Mouse (Mus musculus) kidney, postnatal 10 days (tissue): ENCODE measurements around the gene Cpvl.
A peak's percentile ranks its signal among the peaks of the same experiment; 100 is the strongest.

Experiments used
- DNase-seq: peaks from one replicate; pipeline ENCODE4 v3.0.0; 2021; ENCODE audit warnings: mixed read lengths

Gene Cpvl

GRCm38 (mm10) chr6:53971729-53972128, 6.7 kb downstream of the Cpvl start:
- DNase-seq: peak; percentile 57

DNA sequence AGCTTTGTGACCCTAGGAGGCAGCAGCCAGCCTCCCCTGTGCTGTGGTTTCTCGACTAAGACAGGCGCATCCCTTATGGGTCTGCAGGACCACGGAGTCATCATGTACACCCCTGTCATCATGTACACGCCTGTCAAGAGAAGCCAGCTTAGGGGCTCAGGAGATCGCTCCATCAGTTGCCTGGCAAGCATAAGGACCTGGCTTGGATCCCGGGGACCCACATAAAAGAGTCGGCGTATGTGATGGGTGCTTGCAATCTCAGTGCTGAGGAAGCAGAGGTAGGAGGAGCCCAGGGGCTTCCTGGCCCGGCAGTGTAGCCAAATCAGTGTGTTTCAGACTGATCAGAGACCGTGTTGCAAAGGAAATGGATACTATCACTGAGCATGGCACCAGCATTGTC, 9.4 kb downstream of the Cpvl start:
- no peak for DNase-seq

DNA sequence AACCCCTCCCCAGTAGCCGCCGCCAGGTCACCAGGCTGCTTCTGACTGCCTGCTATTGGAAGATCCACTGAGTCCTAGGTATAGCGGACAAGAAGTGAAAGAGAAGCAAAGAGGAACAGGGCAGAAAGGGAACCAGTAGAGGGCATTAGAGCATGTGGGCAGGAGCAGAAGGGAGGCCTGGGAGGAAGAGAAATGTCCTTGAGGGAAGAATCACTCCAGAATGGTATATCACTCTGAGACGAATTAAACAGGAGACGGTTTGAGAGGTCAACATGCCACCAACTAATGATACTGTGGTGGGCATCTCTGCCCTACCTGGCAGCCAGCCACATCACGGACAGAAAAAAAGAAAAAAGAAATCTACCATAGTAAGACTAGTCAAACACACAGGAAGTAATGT, 9.9 kb downstream of the Cpvl start:
- no peak for DNase-seq

DNA sequence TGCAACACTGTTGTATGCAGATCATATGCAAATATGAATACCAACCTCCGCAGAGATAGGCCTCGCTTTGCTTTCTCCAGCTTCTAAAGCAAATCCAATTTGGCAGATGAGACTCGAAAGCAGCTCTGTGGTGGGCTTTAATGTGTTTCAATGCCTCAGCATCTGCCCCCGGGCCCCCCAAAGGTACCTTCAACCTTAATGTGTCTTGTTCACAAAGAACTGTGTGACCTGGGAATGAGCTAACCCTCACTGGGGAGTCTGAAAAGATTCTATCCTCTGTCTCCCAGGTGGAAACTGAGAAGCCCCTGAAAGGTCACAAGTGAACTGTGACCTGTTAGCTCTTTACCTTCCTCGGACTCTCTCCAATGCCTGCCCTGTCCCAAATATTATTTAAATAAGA, 11.9 kb downstream of the Cpvl start:
- DNase-seq: no peak

GRCm38 (mm10) chr6:53965900-53966299, 12.6 kb downstream of the Cpvl start:
- no peak for DNase-seq

DNA sequence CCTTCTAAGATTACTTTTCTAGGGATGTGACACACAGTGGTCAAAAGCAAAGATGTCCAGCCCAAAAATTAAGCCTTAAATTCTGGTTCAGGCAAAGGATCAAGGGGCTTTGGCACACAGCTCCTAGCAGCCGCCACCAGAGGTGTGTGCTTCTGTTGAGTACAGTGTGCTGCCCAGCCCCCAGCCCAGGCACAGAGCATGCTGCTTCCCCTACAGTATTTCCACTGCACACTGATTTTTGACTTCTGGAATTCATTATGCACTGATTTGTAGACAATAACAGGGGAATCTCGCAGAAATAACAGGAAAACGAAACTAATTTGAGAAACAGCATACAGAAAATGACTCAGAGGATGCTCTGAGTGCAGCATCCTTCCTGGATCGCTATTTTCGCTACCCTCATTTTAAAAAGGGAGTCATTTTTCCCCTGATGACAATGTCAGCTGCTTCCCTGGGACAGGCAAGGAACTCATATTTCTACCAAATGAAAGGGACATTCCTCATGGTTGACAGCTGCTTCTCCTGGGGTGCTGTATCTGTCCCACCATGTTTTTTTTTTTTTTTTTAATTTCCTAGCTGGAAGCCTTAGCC, 14.5 kb downstream of the Cpvl start:
- DNase-seq: peak; percentile 67

DNA sequence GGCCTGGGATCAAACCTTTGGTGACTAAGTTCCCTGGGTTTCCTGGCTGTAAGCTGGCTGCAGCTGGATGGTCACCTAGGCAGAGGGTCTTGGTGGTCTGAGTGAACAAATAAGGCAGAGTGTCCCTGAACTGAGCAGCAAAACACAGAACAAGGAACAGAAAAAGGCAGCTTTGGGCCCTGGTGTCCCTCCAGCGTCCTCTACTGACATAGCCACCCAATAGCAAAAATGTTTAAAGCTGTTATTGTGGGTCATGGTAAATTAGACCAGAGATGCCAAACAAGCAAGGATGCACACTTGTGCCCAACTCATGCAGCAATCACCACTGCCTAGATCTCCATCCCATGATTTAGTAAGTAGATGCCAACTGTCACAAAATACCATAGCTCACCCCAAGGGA, 16.5 kb downstream of the Cpvl start:
- no peak for DNase-seq

GRCm38 (mm10) chr6:53959826-53960225, 18.6 kb downstream of the Cpvl start:
- DNase-seq: no peak

DNA sequence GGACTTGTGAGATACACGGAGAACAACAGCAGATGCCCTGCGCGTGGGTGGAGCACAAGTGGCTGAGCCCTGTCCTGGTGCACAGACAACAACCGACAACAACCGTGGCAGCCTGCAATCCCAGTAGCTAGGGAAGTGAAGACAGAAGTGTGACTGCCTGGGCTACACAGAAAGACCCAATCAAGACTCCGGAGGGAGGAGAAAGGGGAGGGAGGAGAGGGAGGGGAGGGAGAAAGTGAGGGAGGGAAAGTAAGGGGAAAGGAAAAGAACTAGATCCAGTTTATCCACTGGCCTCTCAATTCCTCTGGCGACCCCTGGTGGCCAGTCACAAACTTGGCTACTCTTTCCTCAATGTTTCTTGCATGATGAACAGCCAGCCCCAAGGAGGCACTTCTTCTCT, 20.1 kb downstream of the Cpvl start:
- DNase-seq: peak; percentile 92

GRCm38 (mm10) chr6:53956513-53956912, 22.0 kb downstream of the Cpvl start:
- DNase-seq: peak; percentile 46

- no peak for DNase-seq
Measured at GRCm38 (mm10) chr6:53955846-53956245, 22.6 kb downstream of the Cpvl start.

GRCm38 (mm10) chr6:53955271-53955670, 23.2 kb downstream of the Cpvl start:
- DNase-seq: no peak

- DNase-seq: peak; percentile 85
Measured at GRCm38 (mm10) chr6:53954106-53954505, 24.4 kb downstream of the Cpvl start.

DNA sequence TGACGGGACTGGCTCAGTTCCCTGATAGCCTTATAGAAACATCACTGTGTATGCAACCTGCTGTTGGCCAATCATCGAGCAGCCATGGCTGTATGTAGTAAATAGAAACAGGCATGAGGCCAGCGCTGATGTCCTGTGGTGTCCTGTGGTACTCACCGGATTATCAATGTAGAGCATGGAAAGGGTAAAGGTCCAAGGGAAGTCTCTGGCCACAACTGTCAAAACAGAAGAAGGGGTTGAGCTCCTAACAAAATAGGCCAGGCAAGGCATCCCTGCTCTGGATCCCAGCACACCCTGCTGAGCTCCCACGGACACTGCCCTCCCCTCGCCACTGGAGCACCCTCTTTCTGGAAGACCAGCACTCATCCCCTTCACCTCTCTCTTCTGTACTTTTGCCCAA, 25.1 kb downstream of the Cpvl start:
- DNase-seq: no peak

DNA sequence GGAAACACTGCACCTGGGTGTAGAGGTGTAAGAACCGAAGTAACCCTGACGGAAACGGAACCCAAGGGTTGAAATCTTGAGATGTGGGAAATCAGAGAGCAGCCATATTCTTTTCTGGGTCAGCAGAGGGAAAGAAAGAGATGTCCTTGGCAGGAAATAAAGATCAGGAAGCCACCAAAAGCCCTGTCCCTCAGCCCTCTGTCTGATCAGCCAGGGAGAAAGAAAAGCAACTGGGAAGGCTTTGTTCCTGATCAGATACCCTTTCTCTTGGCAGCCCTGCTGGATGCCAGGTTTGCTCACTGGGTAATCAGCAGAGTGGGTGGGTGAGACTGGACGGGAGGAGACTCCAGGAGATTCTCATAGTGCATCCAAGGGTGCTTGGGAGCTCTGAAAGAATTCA, 27.1 kb downstream of the Cpvl start:
- DNase-seq: peak; percentile 37

- DNase-seq: peak; percentile 80
Measured at GRCm38 (mm10) chr6:53950876-53951275, 27.6 kb downstream of the Cpvl start.

- DNase-seq: peak; percentile 45
Measured at GRCm38 (mm10) chr6:53948388-53949035, 30.0 kb downstream of the Cpvl start.

GRCm38 (mm10) chr6:53944887-53945286, 33.6 kb downstream of the Cpvl start:
- DNase-seq: no peak

- DNase-seq: no peak
Measured at GRCm38 (mm10) chr6:53944417-53944816, 34.1 kb downstream of the Cpvl start.

DNA sequence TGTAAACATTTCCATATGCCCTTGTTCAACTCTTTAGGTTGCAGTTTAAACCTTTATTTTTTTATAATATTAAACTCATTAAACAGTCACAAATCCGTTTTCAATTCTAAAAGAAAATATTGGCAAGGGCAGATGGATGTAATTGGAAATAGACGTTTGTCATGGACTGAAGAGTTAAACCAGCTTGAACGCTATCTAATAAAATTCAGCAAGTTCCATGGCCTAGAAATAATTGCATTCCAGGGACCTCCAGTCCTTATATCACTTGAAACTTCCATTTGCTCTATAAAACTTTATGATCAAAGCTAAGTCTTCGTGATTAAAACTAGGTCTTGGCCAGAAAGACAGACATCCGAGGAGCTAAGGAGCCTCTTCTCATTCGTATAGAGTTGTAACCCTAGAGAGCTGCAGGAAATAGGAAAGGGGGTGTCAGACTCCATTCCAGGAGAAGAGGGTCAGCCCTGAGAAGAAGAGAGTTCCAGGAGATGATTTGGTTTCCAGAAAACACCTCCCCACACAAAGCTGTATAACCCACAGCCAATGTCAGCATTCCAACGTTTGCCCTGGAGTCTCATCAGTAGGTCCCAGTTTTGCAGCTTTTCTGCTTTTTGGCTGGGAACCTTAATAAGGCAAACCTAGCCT, 36.2 kb downstream of the Cpvl start:
- no peak for DNase-seq

DNA sequence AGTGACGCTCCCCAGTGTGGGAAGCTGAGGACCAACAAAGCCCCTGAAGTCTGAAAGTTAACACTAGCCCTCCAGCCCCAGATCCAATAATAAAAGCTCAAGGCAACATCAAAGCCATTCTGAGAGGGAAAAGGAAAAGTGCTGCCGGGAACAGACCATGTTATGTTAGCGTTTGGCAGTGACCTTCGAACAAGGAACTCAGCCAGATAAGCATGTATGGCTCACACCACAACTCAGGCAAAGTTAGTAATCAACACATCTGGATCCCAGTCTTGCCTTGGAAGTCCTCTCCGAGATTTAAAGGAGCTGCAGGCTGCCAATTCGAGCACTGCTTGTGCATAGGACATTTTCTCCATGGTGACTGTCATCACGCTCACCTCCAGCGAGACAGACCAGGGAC, 38.7 kb downstream of the Cpvl start:
- DNase-seq: no peak

DNA sequence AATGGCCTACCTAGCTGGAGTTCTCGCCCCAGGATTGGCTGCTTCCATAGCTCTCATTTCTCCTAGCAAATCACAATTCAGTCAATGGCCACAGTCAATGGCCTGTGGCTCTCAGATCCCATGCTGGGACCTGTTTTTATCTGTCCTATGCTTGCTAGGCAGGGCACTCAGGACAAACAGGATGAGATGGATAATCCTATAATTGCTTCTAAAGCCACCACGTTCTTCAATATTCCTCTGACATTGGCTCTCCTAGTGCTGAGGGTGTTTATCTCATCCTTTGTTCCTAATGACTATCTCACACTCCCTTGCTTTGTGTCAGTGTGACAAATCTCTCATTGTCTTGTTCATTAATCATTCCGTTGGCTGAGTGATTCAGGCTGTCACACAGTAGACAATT, 39.5 kb downstream of the Cpvl start:
- no peak for DNase-seq

DNA sequence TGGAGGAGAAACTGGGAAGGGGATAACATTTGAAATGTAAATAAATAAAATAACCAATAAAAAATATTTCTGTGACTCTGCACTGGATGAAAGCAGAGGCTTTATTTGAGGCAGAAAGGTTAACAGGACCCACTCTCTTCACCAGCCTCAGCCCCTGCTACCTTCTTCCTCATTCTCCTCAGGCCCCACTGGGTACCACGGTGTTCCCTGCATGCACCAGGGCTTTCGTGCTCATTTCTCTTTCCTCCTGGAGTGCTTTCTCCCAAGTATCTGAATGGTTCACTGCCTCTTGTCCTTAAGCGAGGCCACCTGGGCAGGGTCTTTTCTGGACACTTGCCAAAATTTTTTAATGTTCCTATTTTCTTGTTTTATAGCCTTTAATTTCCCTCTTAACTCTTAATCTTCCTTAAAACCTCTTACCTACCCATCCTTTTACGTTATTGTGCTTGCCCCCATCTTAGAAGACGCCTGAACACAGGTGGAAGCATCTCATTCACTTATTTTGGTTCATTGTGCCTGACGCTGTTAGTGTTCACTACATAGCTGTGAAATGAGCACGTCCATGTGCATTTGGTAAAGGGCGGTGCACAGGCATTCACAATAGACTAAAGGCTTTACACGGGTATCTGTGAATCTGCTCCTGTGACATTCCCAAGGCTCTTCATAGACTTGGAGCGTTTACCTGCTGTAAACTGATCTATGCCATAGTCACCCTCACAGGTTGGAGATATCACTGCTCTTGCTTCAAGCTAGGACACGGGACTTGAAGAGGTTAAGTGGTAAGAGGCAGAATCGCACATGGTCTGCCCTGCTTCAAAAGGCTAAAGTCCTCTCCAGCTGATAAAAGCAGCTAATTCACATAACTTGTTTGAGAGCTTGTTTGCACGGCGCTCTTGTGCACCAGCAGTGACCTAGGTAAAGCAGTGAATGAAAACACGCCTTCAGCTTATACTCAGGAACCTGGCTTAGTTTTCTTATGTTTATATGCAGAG, 41.0 kb downstream of the Cpvl start:
- no peak for DNase-seq
